Mouse (Mus musculus) midbrain, embryonic 11.5 days (tissue): ENCODE results near the gene Stk24. TPM values are rescaled to one million over a fixed set of nuclear protein-coding genes. Genes with fewer than 3 reads are reported as not detected.

Experiments used
- ATAC-seq: fragments of 200-750 bp; cut with Nextera tagmentation; 2 replicates; pipeline ENCODE4 v1.8.0; 2017; ENCODE audit warnings: moderate TSS enrichment, moderate library complexity; ENCODE audit not compliant: low FRiP score
- DNase-seq: peaks from one replicate; pipeline ENCODE4 v3.0.0; 2015; ENCODE audit warnings: low spot score; ENCODE audit errors: missing footprints
- H3K27ac ChIP-seq: fragments of 300-500 bp; sonication (generic); 2 replicates; pipeline ENCODE4 v1.5.1; 2014; ENCODE audit warnings: low read depth, low read length
- H3K27me3 ChIP-seq: fragments of 300-500 bp; sonication (generic); 2 replicates; pipeline ENCODE4 v1.6.1; 2014; ENCODE audit warnings: mild to moderate bottlenecking, low read length, moderate library complexity, mixed read lengths; ENCODE audit not compliant: control insufficient read depth, insufficient read depth
- H3K36me3 ChIP-seq: fragments of 300-500 bp; sonication (generic); 2 replicates; pipeline ENCODE4 v1.6.1; 2014; ENCODE audit warnings: mild to moderate bottlenecking, low read length, moderate library complexity, mixed read lengths; ENCODE audit not compliant: control insufficient read depth, insufficient read depth
- H3K4me1 ChIP-seq: fragments of 300-500 bp; sonication (generic); 2 replicates; pipeline ENCODE4 v1.6.1; 2014; ENCODE audit warnings: low read length; ENCODE audit not compliant: control insufficient read depth, insufficient read depth
- H3K4me2 ChIP-seq: fragments of 300-500 bp; sonication (generic); 2 replicates; pipeline ENCODE4 v1.6.1; 2014; ENCODE audit warnings: mild to moderate bottlenecking, moderate library complexity
- H3K4me3 ChIP-seq: fragments of 300-500 bp; sonication (generic); 2 replicates; pipeline ENCODE4 v1.5.1; 2014; ENCODE audit warnings: low read depth, low read length
- H3K9ac ChIP-seq: fragments of 300-500 bp; sonication (generic); 2 replicates; pipeline ENCODE4 v1.6.1; 2014; ENCODE audit warnings: low read length
- H3K9me3 ChIP-seq: fragments of 300-500 bp; sonication (generic); 2 replicates; pipeline ENCODE4 v1.6.1; 2016; ENCODE audit warnings: low read length; ENCODE audit not compliant: control insufficient read depth
- WGBS: fragments of 180-500 bp; shearing (Covaris S2); extraction: QIAGEN DNeasy Blood & Tissue Kit; methylation state at CpG from one replicate; pipeline ENCODE4 v1.1.7; 2014; 5-methylcytosine and 5-hydroxymethylcytosine counted together
- polyA plus RNA-seq: library from polyadenylated mRNA; unstranded; fragments of >200 nt; fragmentation: Nextera tagmentation; extraction: Ambion mirVana; gene quantifications from 2 replicates; pipeline ENCODE4 v1.2.1, GENCODE M21; 2014

The Stk24 gene
- polyA plus RNA-seq, 1 experiment from 2014 or later, result 43.5 TPM

DNA sequence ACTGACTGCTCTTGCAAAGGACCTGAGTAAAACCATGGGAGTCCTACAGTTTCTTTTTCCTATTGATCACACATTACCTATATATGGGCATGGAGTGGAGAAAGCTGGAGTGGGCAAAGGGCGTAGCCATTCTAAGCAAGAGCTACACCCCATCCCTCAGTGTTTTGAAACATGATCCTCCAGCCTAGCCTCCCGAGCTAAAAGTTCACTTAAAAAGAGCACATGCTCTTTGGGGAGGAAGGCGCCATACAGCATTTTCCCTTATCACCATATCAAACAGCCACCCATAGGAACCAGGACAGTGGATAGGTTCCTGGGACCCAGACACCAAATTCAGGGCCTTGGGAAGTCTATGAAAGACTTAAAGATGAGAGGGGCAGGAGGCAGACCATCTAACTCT lies 20.8 kb downstream of the Stk24 start:
- DNase-seq (no peak), ATAC-seq (no peak)
- H3K4me1 ChIP-seq, result no peaks in the 10 kb centered on the region
- H3K27ac ChIP-seq, result no peak overlapping the region
- 52% methylated on average over 3 of the region's 3 CpGs for WGBS
- no peaks in the 10 kb centered on the region for H3K9me3 ChIP-seq
- no peak overlapping the region for H3K4me2 ChIP-seq
- H3K9ac ChIP-seq, result no peak overlapping the region
- 0 out of 2 replicates have a peak, but pooled peaks cover 2% of the 10 kb centered on the region for H3K36me3 ChIP-seq
- no peak overlapping the region for H3K4me3 ChIP-seq
- H3K27me3 ChIP-seq, result no peaks in the 10 kb centered on the region

DNA sequence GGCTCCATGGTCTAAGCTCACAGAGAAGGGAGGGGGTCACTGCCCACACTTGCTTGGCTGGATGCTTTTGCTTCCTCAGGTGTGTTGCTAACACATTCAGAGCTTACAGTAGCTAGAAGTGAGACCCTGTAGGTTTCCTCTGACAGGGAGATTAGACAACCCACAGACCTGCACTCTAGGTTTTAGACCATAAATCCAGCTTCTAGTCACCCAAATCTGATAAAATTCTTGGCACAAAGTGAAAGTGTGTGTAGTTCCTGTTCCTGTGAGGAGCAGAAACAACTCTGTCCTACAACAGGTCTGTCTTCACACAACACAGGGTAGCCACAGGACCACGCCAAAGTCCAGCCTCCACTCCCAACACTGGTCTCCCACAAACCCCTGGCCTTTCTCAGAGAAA lies 21.5 kb downstream of the Stk24 start:
- H3K27me3 ChIP-seq, result no peaks in the 10 kb centered on the region
- 0 out of 2 replicates have a peak, but pooled peaks cover 2% of the 10 kb centered on the region for H3K36me3 ChIP-seq
- H3K4me2 ChIP-seq, result no peak overlapping the region
- ATAC-seq, result no peak
- no peaks in the 10 kb centered on the region for H3K4me1 ChIP-seq
- H3K4me3 ChIP-seq, result no peak overlapping the region
- 95% methylated on average over 1 of the region's 1 CpGs for WGBS
- H3K9ac ChIP-seq, result no peak overlapping the region
- H3K9me3 ChIP-seq, result no peaks in the 10 kb centered on the region
- H3K27ac ChIP-seq, result no peak overlapping the region
- DNase-seq, result no peak

DNA sequence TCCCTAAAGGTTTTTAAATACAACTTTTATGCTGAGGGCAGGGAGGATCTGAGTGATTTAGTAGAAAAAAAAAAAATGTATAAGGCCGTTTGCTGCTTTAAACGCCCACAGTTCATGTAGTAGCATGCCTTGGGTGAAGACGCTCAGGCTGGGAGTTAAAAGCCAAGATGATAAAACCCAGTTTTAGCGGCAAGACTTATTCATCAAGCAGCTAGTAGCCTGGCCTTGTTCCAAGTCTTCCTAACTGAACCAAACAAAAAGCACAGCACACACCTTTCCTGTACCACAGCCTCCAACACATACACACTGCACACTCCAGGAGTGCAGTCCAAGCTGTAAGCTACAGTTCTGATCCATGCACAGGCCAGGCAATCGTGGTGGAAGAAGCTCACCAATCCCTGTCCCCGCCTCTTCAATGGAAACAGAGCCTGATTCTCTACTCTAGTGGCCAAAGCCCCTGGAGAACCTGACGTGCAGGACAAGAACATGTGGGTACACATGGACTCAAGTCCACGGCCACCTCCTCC lies 23.4 kb downstream of the Stk24 start:
- no peaks in the 10 kb centered on the region for H3K4me1 ChIP-seq
- no peaks in the 10 kb centered on the region for H3K27me3 ChIP-seq
- H3K9me3 ChIP-seq, result no peaks in the 10 kb centered on the region
- H3K27ac ChIP-seq, result no peak overlapping the region
- H3K36me3 ChIP-seq, result no peaks in the 10 kb centered on the region
- no peak overlapping the region for H3K4me2 ChIP-seq
- no peak overlapping the region for H3K4me3 ChIP-seq
- DNase-seq, result no peak
- ATAC-seq, result no peak
- H3K9ac ChIP-seq, result no peak overlapping the region
- 85% methylated on average over 8 of the region's 8 CpGs for WGBS

DNA sequence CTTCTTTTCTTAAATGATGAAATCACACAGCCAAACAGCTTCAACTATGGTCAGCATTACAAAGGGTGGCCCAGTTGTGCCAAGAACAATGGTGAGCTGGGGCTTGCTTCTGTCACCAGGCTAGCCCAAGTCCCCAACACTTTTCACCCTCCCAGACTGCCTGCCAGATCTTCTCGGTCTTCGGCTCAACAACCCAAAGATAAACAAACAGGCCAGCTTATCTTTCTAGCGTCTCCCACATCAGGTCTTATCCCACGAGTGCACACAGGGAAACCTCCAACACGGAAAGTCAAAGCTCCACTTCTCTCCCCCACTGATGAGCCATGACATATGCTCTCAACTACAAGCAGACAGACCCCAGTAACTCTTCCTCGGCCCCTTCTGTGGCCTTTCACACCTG lies 24.1 kb downstream of the Stk24 start:
- Histone ChIP-seq H3K4me2 (no peak overlapping the region), H3K9ac (no peak overlapping the region), H3K36me3 (no peaks in the 10 kb centered on the region), H3K9me3 (no peaks in the 10 kb centered on the region), H3K4me1 (no peaks in the 10 kb centered on the region), H3K27me3 (no peaks in the 10 kb centered on the region), H3K4me3 (no peak overlapping the region), H3K27ac (no peak overlapping the region)
- no peak for ATAC-seq
- no peak for DNase-seq
- WGBS, result 72% methylated on average over 6 of the region's 6 CpGs

DNA sequence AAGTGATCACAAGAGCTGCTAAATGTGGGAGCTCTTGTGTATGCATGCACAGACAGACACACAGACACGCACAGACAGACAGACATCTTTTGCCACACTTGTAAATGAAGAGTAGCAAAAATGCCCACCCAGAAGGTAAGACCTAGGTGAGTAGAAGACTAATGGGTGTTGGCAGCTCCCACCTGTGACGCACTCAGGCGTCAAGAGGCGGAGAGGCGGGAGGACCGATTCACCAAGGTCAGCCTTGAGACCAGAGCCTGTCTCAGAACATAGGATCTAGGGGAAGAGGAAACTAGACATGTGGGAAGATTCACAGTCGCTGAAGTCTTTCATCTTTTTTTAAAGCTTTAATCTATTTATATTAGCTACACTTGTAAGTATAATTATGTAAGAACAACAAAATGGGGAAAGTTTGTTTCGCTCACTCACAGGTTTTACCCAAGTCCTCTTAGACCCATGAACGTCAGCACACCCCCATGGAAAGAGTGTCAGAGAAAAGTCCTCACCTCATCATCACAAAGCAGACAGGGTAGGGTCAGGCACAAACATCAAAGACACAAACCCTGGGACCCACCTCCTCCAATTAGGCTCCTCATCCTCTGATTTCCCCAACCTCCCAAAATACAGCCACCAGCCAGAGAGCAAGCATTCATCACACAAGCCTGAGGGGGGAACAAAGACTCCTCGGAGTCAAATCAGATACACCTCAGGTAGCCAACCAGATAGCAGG lies 26.0 kb downstream of the Stk24 start:
- DNase-seq (no peak), ATAC-seq (no peak)
- Histone ChIP-seq H3K9ac (no peak overlapping the region), H3K27me3 (no peaks in the 10 kb centered on the region), H3K27ac (no peak overlapping the region), H3K9me3 (no peaks in the 10 kb centered on the region), H3K4me1 (no peaks in the 10 kb centered on the region), H3K36me3 (no peaks in the 10 kb centered on the region), H3K4me2 (no peak overlapping the region), H3K4me3 (no peak overlapping the region)
- WGBS, result 93% methylated on average over 10 of the region's 10 CpGs

DNA sequence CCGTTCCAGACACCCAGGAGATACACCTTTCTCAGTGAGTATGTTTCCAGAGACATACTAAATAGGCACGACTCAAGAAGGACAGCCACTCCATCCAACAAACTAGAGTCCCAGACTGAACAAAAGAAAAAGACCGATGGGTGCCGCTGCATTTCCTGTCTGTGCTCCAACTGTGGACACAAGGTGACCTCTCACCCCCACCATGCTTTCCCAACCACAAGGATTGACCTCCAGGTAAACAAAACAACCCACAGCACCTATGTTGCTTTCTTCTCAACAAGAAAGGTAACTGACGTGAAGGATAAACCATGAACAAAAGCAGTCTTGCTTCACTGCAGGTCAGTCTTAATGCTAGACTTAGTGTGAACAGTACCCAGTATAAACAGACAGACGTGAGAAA lies 27.1 kb downstream of the Stk24 start:
- DNase-seq, result no peak
- WGBS, result 86% methylated on average over 6 of the region's 6 CpGs
- H3K9me3 ChIP-seq, result no peaks in the 10 kb centered on the region
- H3K27ac ChIP-seq, result no peak overlapping the region
- no peak overlapping the region for H3K9ac ChIP-seq
- H3K4me3 ChIP-seq, result no peak overlapping the region
- H3K27me3 ChIP-seq, result no peaks in the 10 kb centered on the region
- no peak for ATAC-seq
- no peaks in the 10 kb centered on the region for H3K36me3 ChIP-seq
- H3K4me1 ChIP-seq, result no peaks in the 10 kb centered on the region
- no peak overlapping the region for H3K4me2 ChIP-seq

DNA sequence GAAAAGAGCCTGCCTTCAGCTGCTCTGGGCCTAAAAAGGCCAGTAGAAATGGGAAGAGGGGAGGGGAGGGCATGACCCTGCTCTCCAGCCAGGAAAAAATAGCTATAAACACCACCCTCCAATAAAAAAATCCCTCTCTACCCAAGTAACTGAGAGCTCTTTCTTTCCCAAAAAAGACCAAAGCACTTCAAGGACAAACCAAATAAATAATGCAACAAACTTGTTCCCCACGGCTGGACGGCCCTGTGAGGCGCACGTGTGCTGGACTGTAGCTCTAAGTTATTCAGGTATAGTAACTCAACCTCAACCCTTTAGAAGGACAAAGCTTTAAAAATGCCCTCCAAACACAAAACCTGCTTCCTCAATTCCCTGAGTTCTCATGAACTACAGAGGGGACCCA lies 28.1 kb downstream of the Stk24 start:
- Histone ChIP-seq H3K27me3 (no peaks in the 10 kb centered on the region), H3K4me2 (no peak overlapping the region), H3K4me1 (no peaks in the 10 kb centered on the region), H3K4me3 (no peak overlapping the region), H3K36me3 (no peaks in the 10 kb centered on the region), H3K27ac (no peak overlapping the region), H3K9ac (no peak overlapping the region), H3K9me3 (no peaks in the 10 kb centered on the region)
- no peak for ATAC-seq
- no peak for DNase-seq
- 80% methylated on average over 4 of the region's 4 CpGs for WGBS

DNA sequence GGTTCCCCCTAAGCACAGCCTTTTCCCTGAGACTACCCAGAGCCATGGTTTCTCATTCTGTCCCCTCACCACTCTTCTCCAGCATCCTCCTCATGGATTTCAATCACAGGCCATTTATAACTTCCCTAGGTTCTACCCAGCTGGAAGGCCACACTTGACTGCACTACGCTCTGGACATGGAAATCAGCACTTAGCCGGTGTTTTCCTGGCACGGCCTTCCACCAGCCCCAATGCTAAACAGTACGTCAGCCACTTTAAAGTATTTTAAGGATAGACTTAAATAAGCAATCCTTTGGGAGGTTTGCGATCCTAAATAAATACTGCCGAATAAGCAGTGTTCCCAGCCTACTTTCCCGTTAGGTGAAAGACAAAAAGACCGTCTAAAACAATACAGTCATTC lies 29.8 kb downstream of the Stk24 start:
- H3K4me1 ChIP-seq, result no peaks in the 10 kb centered on the region
- no peak for ATAC-seq

DNA sequence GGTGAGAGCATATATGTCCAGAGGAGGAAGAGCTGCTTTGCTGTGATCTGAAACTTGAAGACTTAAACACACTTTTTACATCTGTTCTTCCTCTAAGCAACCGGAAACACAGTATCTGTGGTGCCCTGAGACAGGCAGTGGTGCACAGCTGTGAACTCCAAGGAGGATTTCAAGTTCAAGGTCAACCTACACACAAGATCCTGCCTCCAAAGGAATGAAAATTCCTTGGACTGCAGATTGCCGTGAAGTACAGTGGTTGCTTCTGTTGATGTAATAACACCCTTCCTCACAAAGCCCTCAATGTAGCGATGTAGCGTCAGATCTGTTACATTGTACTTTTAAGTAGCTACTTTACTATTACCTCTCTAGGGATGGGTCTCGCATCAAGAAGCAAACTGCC lies 30.5 kb downstream of the Stk24 start:
- no peak for ATAC-seq
- no peak overlapping the region for H3K4me3 ChIP-seq
- WGBS, result 83% methylated on average over 5 of the region's 5 CpGs

More for the DNA sequence above, 29.8 kb downstream of the Stk24 start:
- H3K36me3 ChIP-seq, result no peaks in the 10 kb centered on the region
- no peaks in the 10 kb centered on the region for H3K27me3 ChIP-seq
- H3K9me3 ChIP-seq, result no peaks in the 10 kb centered on the region
- H3K4me2 ChIP-seq, result no peak overlapping the region
- H3K4me3 ChIP-seq, result no peak overlapping the region
- DNase-seq, result no peak
- no peak overlapping the region for H3K9ac ChIP-seq
- WGBS, result 91% methylated on average over 8 of the region's 8 CpGs
- H3K27ac ChIP-seq, result no peak overlapping the region

More for the DNA sequence above, 30.5 kb downstream of the Stk24 start:
- no peaks in the 10 kb centered on the region for H3K27me3 ChIP-seq
- no peaks in the 10 kb centered on the region for H3K36me3 ChIP-seq
- H3K4me2 ChIP-seq, result no peak overlapping the region
- H3K4me1 ChIP-seq, result no peaks in the 10 kb centered on the region
- DNase-seq, result no peak
- H3K9ac ChIP-seq, result no peak overlapping the region
- H3K9me3 ChIP-seq, result no peaks in the 10 kb centered on the region
- no peak overlapping the region for H3K27ac ChIP-seq
